Mouse (Mus musculus) ES-E14 (cell line): Measurements from ENCODE around the gene Acta2. TPM values are rescaled to one million over a fixed set of nuclear protein-coding genes. Genes with fewer than 3 reads are reported as not detected.

Source experiments
- DNase-seq: peaks from one replicate; pipeline ENCODE4 v3.0.0-alpha.2; 2013; ENCODE audit warnings: low read depth, low spot score
- H3K27ac ChIP-seq: 2 replicates; pipeline ENCODE4 v1.5.1; 2012; ENCODE audit warnings: low read depth, mild to moderate bottlenecking, low read length, moderate library complexity, mixed read lengths; ENCODE audit not compliant: poor library complexity, insufficient read depth, severe bottlenecking
- H3K36me3 ChIP-seq: 2 replicates; pipeline ENCODE4 v1.6.1; 2012; ENCODE audit warnings: mild to moderate bottlenecking, low read length, moderate library complexity, mixed read lengths; ENCODE audit not compliant: control insufficient read depth, poor library complexity, insufficient read depth, severe bottlenecking
- H3K4me1 ChIP-seq, 2 experiments: fragments of 150-350 bp in 1 of 2; sonication (generic) in 1 of 2; 2 replicates each; pipeline ENCODE4 v1.6.1; 2012; ENCODE audit warnings: low read length in 2 of 2, mild to moderate bottlenecking in 1 of 2, mixed read lengths in 1 of 2; ENCODE audit not compliant: control insufficient read depth in 2 of 2, insufficient read depth in 2 of 2, poor library complexity in 1 of 2
- H3K4me3 ChIP-seq, 2 experiments: fragments of 150-350 bp in 1 of 2; sonication (generic) in 1 of 2; 2 replicates each; pipeline ENCODE4 v1.5.1; 2012; ENCODE audit warnings: low read length in 2 of 2, low read depth in 1 of 2, mild to moderate bottlenecking in 1 of 2, mixed read lengths in 1 of 2; ENCODE audit not compliant: insufficient read depth in 1 of 2, poor library complexity in 1 of 2, severe bottlenecking in 1 of 2
- H3K9ac ChIP-seq: 2 replicates; pipeline ENCODE4 v1.6.1; 2012; ENCODE audit warnings: low read depth, mild to moderate bottlenecking, low read length, mixed read lengths; ENCODE audit not compliant: poor library complexity, insufficient read depth, severe bottlenecking
- H3K9me3 ChIP-seq: fragments of 150-350 bp; sonication (generic); 2 replicates; pipeline ENCODE4 v1.6.1; 2012; ENCODE audit warnings: low read depth, mild to moderate bottlenecking, low read length; ENCODE audit not compliant: control insufficient read depth, insufficient read depth
- CHD2 ChIP-seq: IDR thresholded peaks from 2 replicates; pipeline ENCODE4 v1.6.1; 2014; ENCODE audit warnings: mild to moderate bottlenecking, low read depth, low read length, inconsistent platforms
- HCFC1 ChIP-seq: IDR thresholded peaks from 2 replicates; pipeline ENCODE4 v1.6.1; 2012; ENCODE audit warnings: low read length, inconsistent platforms, borderline replicate concordance; ENCODE audit not compliant: insufficient read depth
- MAFK ChIP-seq: IDR thresholded peaks from 2 replicates; pipeline ENCODE4 v1.6.1; 2014; ENCODE audit warnings: mild to moderate bottlenecking, low read depth, low read length, inconsistent platforms; ENCODE audit not compliant: insufficient read depth
- ZC3H11A ChIP-seq: IDR thresholded peaks from 2 replicates; pipeline ENCODE4 v1.6.1; 2012; ENCODE audit warnings: low read depth, mild to moderate bottlenecking, inconsistent platforms, low read length, borderline replicate concordance
- ZNF384 ChIP-seq: IDR thresholded peaks from 2 replicates; pipeline ENCODE4 v1.6.1; 2012; ENCODE audit warnings: low read depth, low read length, inconsistent platforms
- in situ Hi-C, 2 experiments: fragments of 600-800 bp; cut with MboI; formaldehyde crosslinking; loops; one replicate each; pipeline ENCODE4 v1.15.1; 2025; ENCODE audit warnings: low sequenced_read_pairs in 2 of 2, inconsistent platforms in 1 of 2; ENCODE audit not compliant: unreplicated experiment in 2 of 2
- total RNA-seq: library from RNA; depleted of rRNA; stranded (reverse); fragments of 300-350 nt; gene quantifications from 2 replicates; pipeline ENCODE4 v1.2.3, GENCODE M21; 2012; rRNA removed

Gene Acta2
- total RNA-seq, 1 experiment = 421 TPM

GRCm38 (mm10) chr19:34192008-34192963 is 63.1 kb downstream of the Acta2 start, which contains the start of gene Stambpl1:
Stambpl1 (plus strand) TSS chr19:34192229.
- Histone ChIP-seq H3K4me1 (peaks cover 6 to 8% of the 10 kb centered on the region in 2 experiments), H3K36me3 (no peaks in the 10 kb centered on the region), H3K9ac (peak within 1 kb of the TSS; percentile 78), H3K27ac (no peak within 1 kb of the TSS), H3K9me3 (no peaks in the 10 kb centered on the region), H3K4me3 (peak within 1 kb of the TSS; percentile 68 to 91)
- in situ Hi-C loops = no loop called here
- DNase-seq = no peak
- TF ChIP-seq HCFC1 (no peak), MAFK (no peak), ZNF384 (no peak), ZC3H11A (no peak), CHD2 (no peak)

GRCm38 (mm10) chr19:34191645-34192007 is 63.8 kb downstream of the Acta2 start:
- H3K27ac ChIP-seq = no peak overlapping the region

More at GRCm38 (mm10) chr19:34191645-34192007, 63.8 kb downstream of the Acta2 start:
- DNase-seq = no peak
- Histone ChIP-seq H3K9me3 (no peaks in the 10 kb centered on the region), H3K4me1 (peaks cover 6 to 8% of the 10 kb centered on the region in 2 experiments), H3K4me3 (peak overlapping the region; percentile 68 to 91), H3K36me3 (no peaks in the 10 kb centered on the region), H3K9ac (no peak overlapping the region)
- TF ChIP-seq ZC3H11A (no peak), ZNF384 (no peak), HCFC1 (no peak), MAFK (no peak), CHD2 (no peak)
- in situ Hi-C loops = no loop called here

Other genes with a start within 250 kb of the Acta2 start
- gene Lipk, start 247.3 kb downstream of the Acta2 start, total RNA-seq = not detected in 2 replicates
- not detected in 2 replicates for gene Lipn, start 188.2 kb downstream of the Acta2 start, total RNA-seq
- gene Lipm, start 154.7 kb downstream of the Acta2 start, total RNA-seq = 0.09 TPM in 1 of 2 replicates, not detected in the other
- 0.48 and 1.2 TPM in 2 replicates for gene Ankrd22, start 89.5 kb downstream of the Acta2 start, total RNA-seq
- gene Stambpl1, start 63.4 kb downstream of the Acta2 start, total RNA-seq = 2.6 and 5.1 TPM in 2 replicates
- gene Fas, start 35.1 kb upstream of the Acta2 start, total RNA-seq = 3.1 and 3.2 TPM in 2 replicates
- gene Ch25h, start 219.6 kb upstream of the Acta2 start, total RNA-seq = 0.37 and 0.89 TPM in 2 replicates